Mouse (Mus musculus) liver, embryonic 18 days (tissue): ENCODE results near the gene Rfpl4. TPM values are rescaled to one million over a fixed set of nuclear protein-coding genes. Genes with fewer than 3 reads are reported as not detected.

Experiments used
- polyA plus RNA-seq: library from polyadenylated mRNA; depleted of rRNA; stranded (reverse); fragments of >200 nt; gene quantifications from 2 replicates; pipeline ENCODE4 v1.2.3, GENCODE M21; 2012; rRNA removed

Gene Rfpl4
- polyA plus RNA-seq = not detected in 2 replicates

GRCm38 (mm10) chr7:5116850-5117249 is at the start of gene Rfpl4:
Gene Rfpl4, minus strand, starts transcription at chr7:5116950.

GRCm38 (mm10) chr7:5149570-5149969 is 32.8 kb upstream of the Rfpl4 start, which contains the start of gene Vmn1r55:
Gene Vmn1r55, minus strand, starts transcription at chr7:5149670.

GRCm38 (mm10) chr7:5125549-5126406 is 9.0 kb upstream of the Rfpl4 start, which contains the start of gene Rasl2-9:
Gene Rasl2-9, minus strand, starts transcription at chr7:5125950.

GRCm38 (mm10) chr7:5080010-5080751 is 36.6 kb downstream of the Rfpl4 start, which contains the start of gene Epn1:
Gene Epn1, plus strand, starts transcription at chr7:5080235.

GRCm38 (mm10) chr7:5061774-5062359 is 54.9 kb downstream of the Rfpl4 start, which contains the start of gene U2af2:
Gene U2af2, plus strand, starts transcription at chr7:5062143.

Other genes with a start within 250 kb of the Rfpl4 start
- gene Isoc2b, start 246.7 kb downstream of the Rfpl4 start, polyA plus RNA-seq = 5.7 and 6.4 TPM in 2 replicates
- gene Isoc2a, start 239.8 kb downstream of the Rfpl4 start, polyA plus RNA-seq = 29.3 and 33.2 TPM in 2 replicates
- gene Gm36210, start 210.4 kb downstream of the Rfpl4 start, polyA plus RNA-seq = 0.03 and 0.05 TPM in 2 replicates
- gene Zfp628, start 201.7 kb downstream of the Rfpl4 start, polyA plus RNA-seq = 2.1 and 2.5 TPM in 2 replicates
- gene Nat14, start 194.9 kb downstream of the Rfpl4 start, polyA plus RNA-seq = 0.61 and 0.77 TPM in 2 replicates
- gene Ssc5d, start 191.2 kb downstream of the Rfpl4 start, polyA plus RNA-seq = 0.25 and 0.30 TPM in 2 replicates
- gene Sbk2, start 152.5 kb downstream of the Rfpl4 start, polyA plus RNA-seq = 0.06 TPM in 1 of 2 replicates, not detected in the other
- gene Sbk3, start 145.8 kb downstream of the Rfpl4 start, polyA plus RNA-seq = 0.01 TPM in 2 replicates
- 8.2 and 11.4 TPM in 2 replicates for gene Zfp579, start 120.8 kb downstream of the Rfpl4 start, polyA plus RNA-seq
- gene Zfp524, start 102.5 kb downstream of the Rfpl4 start, polyA plus RNA-seq = 10.6 and 11.9 TPM in 2 replicates
- gene Fiz1, start 102.3 kb downstream of the Rfpl4 start, polyA plus RNA-seq = 11.8 and 13.2 TPM in 2 replicates
- gene Gm44973, start 101.5 kb downstream of the Rfpl4 start, polyA plus RNA-seq = 0.10 TPM in 1 of 2 replicates, not detected in the other
- gene Zfp865, start 96.6 kb downstream of the Rfpl4 start, polyA plus RNA-seq = 5.6 and 7.4 TPM in 2 replicates
- gene Ccdc106, start 96.4 kb downstream of the Rfpl4 start, polyA plus RNA-seq = 0.32 and 0.41 TPM in 2 replicates
- gene 4632433K11Rik, start 82.8 kb downstream of the Rfpl4 start, polyA plus RNA-seq = not detected in 2 replicates
- 1.6 and 1.7 TPM in 2 replicates for gene Zfp784, start 78.5 kb downstream of the Rfpl4 start, polyA plus RNA-seq
- gene Zfp580, start 65.4 kb downstream of the Rfpl4 start, polyA plus RNA-seq = 1.6 TPM in 2 replicates
- gene U2af2, start 54.8 kb downstream of the Rfpl4 start, polyA plus RNA-seq = 90.0 and 99.7 TPM in 2 replicates
- 42.2 and 48.3 TPM in 2 replicates for gene Epn1, start 36.7 kb downstream of the Rfpl4 start, polyA plus RNA-seq
- gene Rasl2-9, start 9.0 kb upstream of the Rfpl4 start, polyA plus RNA-seq = 0.56 and 0.59 TPM in 2 replicates
- gene Vmn1r55, start 32.7 kb upstream of the Rfpl4 start, polyA plus RNA-seq = not detected in 2 replicates
- gene Vmn1r56, start 79.8 kb upstream of the Rfpl4 start, polyA plus RNA-seq = not detected in 2 replicates
- gene Vmn1r57, start 101.5 kb upstream of the Rfpl4 start, polyA plus RNA-seq = not detected in 2 replicates
- gene Gm5065, start 233.6 kb upstream of the Rfpl4 start, polyA plus RNA-seq = not detected in 2 replicates
- not detected in 2 replicates for gene Nlrp2, start 234.1 kb upstream of the Rfpl4 start, polyA plus RNA-seq